Mouse (Mus musculus) liver, embryonic 14.5 days (tissue): ENCODE results near the gene Cul7. TPM values are rescaled to one million over a fixed set of nuclear protein-coding genes. Genes with fewer than 3 reads are reported as not detected.

Experiments used
- ATAC-seq: fragments of 200-750 bp; cut with Nextera tagmentation; 2 replicates; pipeline ENCODE4 v1.8.0; 2017; ENCODE audit warnings: moderate number of reproducible peaks, mild to moderate bottlenecking, moderate library complexity; ENCODE audit not compliant: insufficient read depth
- DNase-seq, 3 experiments: peaks; one replicate each; pipeline ENCODE4 v3.0.0-alpha.2; 2012 to 2013; ENCODE audit warnings: low read depth in 3 of 3, low spot score in 3 of 3
- H3K27ac ChIP-seq: fragments of 300-500 bp; sonication (generic); 2 replicates; pipeline ENCODE4 v1.5.1; 2014; ENCODE audit warnings: moderate library complexity, mild to moderate bottlenecking, control low read depth, inconsistent platforms
- H3K27me3 ChIP-seq: fragments of 300-500 bp; sonication (generic); 2 replicates; pipeline ENCODE4 v1.6.1; 2014; ENCODE audit warnings: mild to moderate bottlenecking, low read length, moderate library complexity; ENCODE audit not compliant: control insufficient read depth, insufficient read depth
- H3K36me3 ChIP-seq: fragments of 300-500 bp; sonication (generic); replicated peaks from 2 replicates; pipeline ENCODE4 v1.6.1; 2014; ENCODE audit warnings: low read depth; ENCODE audit not compliant: control insufficient read depth, insufficient read depth
- H3K4me1 ChIP-seq, 2 experiments: fragments of 200-500 bp in 1 of 2; fragments of 300-500 bp in 1 of 2; sonication (generic) in 1 of 2; replicated peaks; 2 replicates each; pipeline ENCODE4 v1.6.1; 2012 to 2014; ENCODE audit warnings: antibody characterized with exemption in 1 of 2, inconsistent platforms in 1 of 2, low read length in 1 of 2; ENCODE audit not compliant: control insufficient read depth in 2 of 2, insufficient read depth in 2 of 2
- H3K4me2 ChIP-seq: fragments of 300-500 bp; sonication (generic); 2 replicates; pipeline ENCODE4 v1.6.1; 2014; ENCODE audit warnings: low read depth, mild to moderate bottlenecking, control low read depth, moderate library complexity
- H3K4me3 ChIP-seq, 2 experiments: fragments of 200-500 bp in 1 of 2; fragments of 300-500 bp in 1 of 2; sonication (generic) in 1 of 2; 2 replicates each; pipeline ENCODE4 v1.5.1; 2012 to 2014; ENCODE audit warnings: low read depth in 2 of 2, low read length in 2 of 2, mild to moderate bottlenecking in 2 of 2, control low read depth in 1 of 2, inconsistent platforms in 1 of 2, moderate library complexity in 1 of 2; ENCODE audit not compliant: insufficient read depth in 1 of 2
- H3K9ac ChIP-seq: fragments of 300-500 bp; sonication (generic); replicated peaks from 2 replicates; pipeline ENCODE4 v1.6.1; 2014; ENCODE audit warnings: mild to moderate bottlenecking, control low read depth, moderate library complexity
- H3K9me3 ChIP-seq: fragments of 300-500 bp; sonication (generic); 2 replicates; pipeline ENCODE4 v1.6.1; 2016; ENCODE audit warnings: low read length, mixed read lengths; ENCODE audit not compliant: control insufficient read depth
- CTCF ChIP-seq: IDR thresholded peaks from 2 replicates; pipeline ENCODE4 v1.5.1; 2016; ENCODE audit warnings: antibody characterized with exemption, low read depth, control low read depth
- EP300 ChIP-seq: IDR thresholded peaks from 2 replicates; pipeline ENCODE4 v1.6.1; 2016; ENCODE audit warnings: antibody characterized with exemption, low read depth
- WGBS: fragments of 180-500 bp; shearing (Covaris S2); extraction: QIAGEN DNeasy Blood & Tissue Kit; methylation state at CpG from one replicate; pipeline ENCODE4 v1.1.7; 2014; ENCODE audit not compliant: insufficient replicate concordance; 5-methylcytosine and 5-hydroxymethylcytosine counted together
- polyA plus RNA-seq, 2 experiments: library from polyadenylated mRNA; depleted of rRNA in 1 of 2; stranded (reverse) in 1 of 2; unstranded in 1 of 2; fragments of >200 nt; fragmentation: Nextera tagmentation in 1 of 2; extraction: Ambion mirVana in 1 of 2; gene quantifications; 2 replicates each; pipeline versions ENCODE4 v1.2.1 to v1.2.3; 2012 to 2014

Cul7 gene
- polyA plus RNA-seq, 2 experiments = 8.3 to 14.9 TPM

GRCm38 (mm10) chr17:46605987-46606386, 44.1 kb upstream of the Cul7 start:
- H3K4me2 ChIP-seq = no peak overlapping the region
- no peak overlapping the region for H3K9ac ChIP-seq
- H3K4me1 ChIP-seq = peaks cover 0 to 1% of the 10 kb centered on the region in 2 experiments; a peak in 1 of 4 replicates
- no peak overlapping the region for H3K27ac ChIP-seq
- 76% methylated on average over 12 of the region's 12 CpGs for WGBS
- no peak overlapping the region for H3K4me3 ChIP-seq
- H3K27me3 ChIP-seq = no peaks in the 10 kb centered on the region
- DNase-seq = no peak
- no peaks in the 10 kb centered on the region for H3K36me3 ChIP-seq
- no peak for ATAC-seq
- TF ChIP-seq EP300 (no peak), CTCF (no peak)
- no peaks in the 10 kb centered on the region for H3K9me3 ChIP-seq

DNA sequence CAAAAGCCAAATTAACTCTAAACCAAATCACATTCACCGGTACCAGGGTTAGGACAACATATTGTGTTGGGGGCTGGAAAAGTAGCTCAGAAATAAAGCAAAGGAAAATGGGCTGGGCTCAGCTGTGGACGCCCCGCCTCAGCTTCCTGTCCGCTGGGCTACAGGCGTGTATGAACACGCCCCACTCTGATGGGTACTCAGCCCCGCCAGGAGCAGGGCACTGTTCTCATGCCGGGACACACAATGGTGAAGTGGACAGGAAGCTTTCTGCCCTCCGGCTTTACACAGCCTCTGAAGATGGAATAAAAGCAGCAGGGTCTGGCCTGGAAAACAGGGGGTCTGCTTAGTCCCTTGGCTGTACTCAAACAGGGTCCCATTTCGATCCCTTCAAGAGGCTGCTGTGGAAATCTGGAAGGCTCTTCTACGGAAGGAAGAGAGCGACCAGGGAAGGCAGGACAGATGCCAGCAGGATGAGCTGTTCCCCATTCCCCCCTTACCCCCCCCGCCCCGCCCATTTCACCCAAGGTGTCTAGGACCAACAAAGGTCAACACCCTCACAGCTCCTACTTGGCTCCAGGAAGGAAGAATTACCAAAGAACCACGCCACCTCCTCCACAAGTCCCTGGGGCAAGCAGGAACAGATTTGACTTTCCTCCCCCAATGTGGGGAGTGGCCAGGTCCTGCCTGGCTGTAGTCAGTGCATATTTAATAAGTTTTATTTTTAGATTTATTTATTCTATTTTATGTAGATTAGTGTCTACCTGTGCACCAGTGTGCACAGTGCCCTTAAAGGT, 40.2 kb upstream of the Cul7 start:
- no peak for ATAC-seq
- no peak overlapping the region for H3K27ac ChIP-seq
- H3K4me2 ChIP-seq = no peak overlapping the region; the same call in 1 of the 2 replicates
- H3K9ac ChIP-seq = no peak overlapping the region
- no peak overlapping the region for H3K4me3 ChIP-seq
- WGBS = 23% methylated on average over 15 of the region's 15 CpGs
- no peak for DNase-seq
- peaks cover 0 to 1% of the 10 kb centered on the region in 2 experiments; a peak in 1 of 4 replicates for H3K4me1 ChIP-seq
- no peaks in the 10 kb centered on the region for H3K36me3 ChIP-seq
- no peaks in the 10 kb centered on the region for H3K27me3 ChIP-seq
- no peaks in the 10 kb centered on the region for H3K9me3 ChIP-seq
- TF ChIP-seq CTCF (no peak), EP300 (no peak)

GRCm38 (mm10) chr17:46611316-46611715, 38.8 kb upstream of the Cul7 start:
- Histone ChIP-seq H3K9me3 (no peaks in the 10 kb centered on the region), H3K4me2 (no peak overlapping the region), H3K27me3 (no peaks in the 10 kb centered on the region), H3K27ac (no peak overlapping the region), H3K4me3 (no peak overlapping the region), H3K4me1 (peaks cover 0 to 1% of the 10 kb centered on the region in 2 experiments; a peak in 1 of 4 replicates), H3K9ac (no peak overlapping the region), H3K36me3 (no peaks in the 10 kb centered on the region)
- ATAC-seq (no peak), DNase-seq (no peak)
- WGBS = 74% methylated on average over 6 of the region's 6 CpGs
- TF ChIP-seq EP300 = no peak
- TF ChIP-seq CTCF = no peak

DNA sequence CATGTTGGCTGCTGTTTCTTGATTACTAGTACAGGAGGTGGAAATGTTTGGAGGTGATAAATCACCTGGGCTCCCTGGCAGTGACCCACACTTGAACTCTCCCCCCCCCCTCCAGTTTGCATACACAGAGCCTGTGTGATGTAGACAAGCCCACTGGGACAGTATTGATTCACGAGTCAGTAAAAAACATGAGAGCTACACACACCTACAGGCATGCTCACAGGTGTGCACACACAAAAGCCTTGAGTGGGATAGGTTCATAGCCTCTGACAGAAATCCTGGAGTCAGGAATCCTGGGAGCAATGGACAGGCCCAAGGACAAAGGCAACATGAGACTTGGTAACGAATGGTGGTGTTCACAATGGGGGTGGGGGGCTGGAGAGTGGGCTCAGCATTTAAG, 37.9 kb upstream of the Cul7 start:
- Histone ChIP-seq H3K4me2 (no peak overlapping the region), H3K4me3 (no peak overlapping the region), H3K9me3 (no peaks in the 10 kb centered on the region), H3K27me3 (no peaks in the 10 kb centered on the region), H3K9ac (no peak overlapping the region), H3K4me1 (peaks cover 0 to 1% of the 10 kb centered on the region in 2 experiments; a peak in 1 of 4 replicates), H3K36me3 (no peaks in the 10 kb centered on the region), H3K27ac (no peak overlapping the region)
- TF ChIP-seq CTCF (no peak), EP300 (no peak)
- DNase-seq = no peak
- no peak for ATAC-seq
- WGBS = 48% methylated on average over 2 of the region's 2 CpGs

- no peak for DNase-seq
- TF ChIP-seq CTCF (no peak), EP300 (no peak)
- Histone ChIP-seq H3K4me1 (peaks cover 0 to 6% of the 10 kb centered on the region in 2 experiments; a peak in 2 of 4 replicates), H3K27me3 (no peaks in the 10 kb centered on the region), H3K9ac (no peak overlapping the region), H3K4me3 (no peak overlapping the region), H3K27ac (no peak overlapping the region), H3K36me3 (no peaks in the 10 kb centered on the region), H3K4me2 (no peak overlapping the region), H3K9me3 (no peaks in the 10 kb centered on the region)
- ATAC-seq = no peak
- 38% methylated on average over 4 of the region's 4 CpGs for WGBS
These were observed 37.3 kb upstream of the Cul7 start for GRCm38 (mm10) chr17:46612820-46613219.
